Mouse (Mus musculus) adrenal gland, postnatal 14 days (tissue): ENCODE measurements around the gene Spns1. TPM values are rescaled to one million over a fixed set of nuclear protein-coding genes. Genes with fewer than 3 reads are reported as not detected.
"Not testable (repeated sequence)": the region's sequence is repeated elsewhere in the genome, so short reads cannot be mapped to it uniquely, and the experiment has no call there.

Experiments used
- DNase-seq: peaks from one replicate; pipeline ENCODE4 v3.0.0; 2021; ENCODE audit warnings: mixed read lengths
- long read RNA-seq, 2 experiments: library from polyadenylated mRNA; stranded (forward); transcript quantifications; one replicate each; pipeline ENCODE4 v2.0.0; 2021
- total RNA-seq: library from RNA; stranded (reverse); gene quantifications from 2 replicates; pipeline ENCODE4 v1.2.3, GENCODE M21; 2021

The Spns1 gene
- 38.7 and 45.0 TPM in 2 replicates for total RNA-seq
- long read RNA-seq, experiment 1, transcript Spns1-201 (12 exons, 2,219 nt): major isoform, 65 of 89 reads
- long read RNA-seq, experiment 1, partial matches to known transcripts: 13 of 89 reads
- long read RNA-seq, experiment 1, other reads (novel, unspliced or antisense): 10 of 89 reads
- long read RNA-seq, experiment 2, transcript Spns1-201 (12 exons, 2,219 nt): major isoform, 37 of 62 reads
- long read RNA-seq, experiment 2, partial matches to known transcripts: 20 of 62 reads
- long read RNA-seq, experiment 2, other reads (novel, unspliced or antisense): 3 of 62 reads

- peak; percentile 97 for DNase-seq
Measured at GRCm38 (mm10) chr7:126377278-126378158, at the start of gene Spns1. Gene Spns1, minus strand, starts transcription at chr7:126377450.

GRCm38 (mm10) chr7:126424161-126424560 lies 46.9 kb upstream of the Spns1 start:
- DNase-seq: no peak

GRCm38 (mm10) chr7:126421756-126422155 lies 44.5 kb upstream of the Spns1 start:
- no peak for DNase-seq

GRCm38 (mm10) chr7:126418496-126418895 lies 41.2 kb upstream of the Spns1 start:
- no peak for DNase-seq

GRCm38 (mm10) chr7:126417606-126418005 lies 40.4 kb upstream of the Spns1 start:
- peak; percentile 38 for DNase-seq

- DNase-seq: no peak
Measured at GRCm38 (mm10) chr7:126417045-126417444, 39.8 kb upstream of the Spns1 start.

GRCm38 (mm10) chr7:126416615-126417014 lies 39.4 kb upstream of the Spns1 start:
- DNase-seq: no peak

- DNase-seq: no peak
Measured at GRCm38 (mm10) chr7:126414725-126415124, 37.5 kb upstream of the Spns1 start, which contains the start of gene Cd19. Gene Cd19, minus strand, starts transcription at chr7:126414889.

- DNase-seq: no peak
Measured at GRCm38 (mm10) chr7:126411061-126411460, 33.8 kb upstream of the Spns1 start.

- no peak for DNase-seq
Measured at GRCm38 (mm10) chr7:126408686-126409085, 31.4 kb upstream of the Spns1 start.

GRCm38 (mm10) chr7:126402518-126402917 lies 25.3 kb upstream of the Spns1 start:
- DNase-seq: not testable (repeated sequence)

GRCm38 (mm10) chr7:126399548-126399947 lies 22.3 kb upstream of the Spns1 start:
- peak; percentile 93 for DNase-seq

- no peak for DNase-seq
Measured at GRCm38 (mm10) chr7:126397822-126398221, 20.6 kb upstream of the Spns1 start.

- DNase-seq: no peak
Measured at GRCm38 (mm10) chr7:126397221-126397620, 20.0 kb upstream of the Spns1 start.

- DNase-seq: peak; percentile 94
Measured at GRCm38 (mm10) chr7:126396298-126397119, 19.3 kb upstream of the Spns1 start, which contains the start of gene Nfatc2ip. Gene Nfatc2ip, minus strand, starts transcription at chr7:126396737.

GRCm38 (mm10) chr7:126392086-126392884 lies 15.0 kb upstream of the Spns1 start:
- not testable (repeated sequence) for DNase-seq

- no peak for DNase-seq
Measured at GRCm38 (mm10) chr7:126388185-126388584, 10.9 kb upstream of the Spns1 start.

GRCm38 (mm10) chr7:126383565-126383964 lies 6.3 kb upstream of the Spns1 start:
- DNase-seq: no peak

GRCm38 (mm10) chr7:126376903-126377277 lies 360 bp downstream of the Spns1 start:
- DNase-seq: peak; percentile 35

- no peak for DNase-seq
Measured at GRCm38 (mm10) chr7:126375012-126375411, 2.2 kb downstream of the Spns1 start.

GRCm38 (mm10) chr7:126374526-126374925 lies 2.7 kb downstream of the Spns1 start:
- DNase-seq: no peak
